Mouse (Mus musculus) CH12.LX (cell line): ENCODE data around the gene Fam221a. TPM values are rescaled to one million over a fixed set of nuclear protein-coding genes. Genes with fewer than 3 reads are reported as not detected.
"Not testable (repeated sequence)": the region's sequence is repeated elsewhere in the genome, so short reads cannot be mapped to it uniquely, and the experiment has no call there.

Experiments used
- DNase-seq: peaks from one replicate; pipeline ENCODE4 v3.0.0-alpha.2; 2013; ENCODE audit errors: extremely low read depth
- H3K27ac ChIP-seq: 2 replicates; pipeline ENCODE4 v1.5.1; 2012; ENCODE audit warnings: low read depth, mild to moderate bottlenecking, control low read depth, moderate library complexity; ENCODE audit not compliant: insufficient read depth
- H3K27me3 ChIP-seq: replicated peaks from 2 replicates; pipeline ENCODE3; 2012; ENCODE audit warnings: inconsistent platforms
- H3K36me3 ChIP-seq, 2 experiments: replicated peaks in 1 of 2; 2 replicates each; pipeline versions ENCODE3 to v1.6.1; 2012; ENCODE audit warnings: inconsistent platforms in 1 of 2, low read length in 1 of 2, mild to moderate bottlenecking in 1 of 2, mixed read lengths in 1 of 2, moderate library complexity in 1 of 2; ENCODE audit not compliant: control insufficient read depth in 1 of 2, insufficient read depth in 1 of 2
- H3K4me1 ChIP-seq, 2 experiments: 2 replicates each; pipeline ENCODE4 v1.6.1; 2012; ENCODE audit warnings: inconsistent platforms in 1 of 2, moderate library complexity in 1 of 2; ENCODE audit not compliant: insufficient read depth in 2 of 2, control insufficient read depth in 1 of 2
- H3K4me2 ChIP-seq: 2 replicates; pipeline ENCODE4 v1.6.1; 2012; ENCODE audit warnings: low read depth, mild to moderate bottlenecking, control low read depth; ENCODE audit not compliant: poor library complexity, insufficient read depth, severe bottlenecking
- H3K4me3 ChIP-seq, 3 experiments: fragments of 150-350 bp in 1 of 3; sonication (generic) in 1 of 3; replicated peaks in 1 of 3; 2 replicates each; pipeline versions ENCODE3 to v1.5.1; 2011 to 2012; ENCODE audit warnings: low read depth in 2 of 3, low read length in 2 of 3, mild to moderate bottlenecking in 2 of 3, moderate library complexity in 2 of 3, control low read depth in 1 of 3, improper control_type of control experiment in 1 of 3, inconsistent platforms in 1 of 3, mixed read lengths in 1 of 3; ENCODE audit not compliant: poor library complexity in 1 of 3
- H3K79me2 ChIP-seq: replicated peaks from 2 replicates; pipeline ENCODE4 v1.6.1; 2012; ENCODE audit warnings: mild to moderate bottlenecking, moderate library complexity; ENCODE audit not compliant: control insufficient read depth, poor library complexity, insufficient read depth, severe bottlenecking; ENCODE audit errors: extremely low read depth
- H3K9ac ChIP-seq: 2 replicates; pipeline ENCODE4 v1.6.1; 2012; ENCODE audit warnings: low read depth, mild to moderate bottlenecking, control low read depth, moderate library complexity; ENCODE audit not compliant: insufficient read depth
- H3K9me3 ChIP-seq: replicated peaks from 2 replicates; pipeline ENCODE3; 2012; ENCODE audit warnings: low read length, inconsistent platforms, mixed read lengths
- CHD2 ChIP-seq: IDR thresholded peaks from 2 replicates; pipeline ENCODE4 v1.6.1; 2011; ENCODE audit warnings: low read length, improper control_type of control experiment
- E2F4 ChIP-seq: IDR thresholded peaks from 2 replicates; pipeline ENCODE4 v1.6.1; 2011; ENCODE audit warnings: low read depth, low read length, improper control_type of control experiment; ENCODE audit not compliant: insufficient replicate concordance
- ELF1 ChIP-seq: IDR thresholded peaks from 2 replicates; pipeline ENCODE4 v1.6.1; 2014; ENCODE audit warnings: low read depth, mild to moderate bottlenecking, inconsistent platforms, low read length, improper control_type of control experiment
- ETS1 ChIP-seq: conservative IDR thresholded peaks from 2 replicates; pipeline ENCODE4 v1.6.1; 2012; ENCODE audit warnings: low read depth, mild to moderate bottlenecking, inconsistent platforms, low read length, improper control_type of control experiment, moderate library complexity
- GABPA ChIP-seq: IDR thresholded peaks from 2 replicates; pipeline ENCODE4 v1.6.1; 2012; ENCODE audit warnings: low read depth, low read length, improper control_type of control experiment, inconsistent platforms; ENCODE audit not compliant: insufficient replicate concordance
- HCFC1 ChIP-seq: IDR thresholded peaks from 2 replicates; pipeline ENCODE4 v1.6.1; 2012; ENCODE audit warnings: low read depth, mild to moderate bottlenecking, inconsistent platforms, low read length, improper control_type of control experiment
- IRF4 ChIP-seq: IDR thresholded peaks from 2 replicates; pipeline ENCODE4 v1.6.1; 2014; ENCODE audit warnings: low read depth, mild to moderate bottlenecking, inconsistent platforms, low read length, improper control_type of control experiment
- JUND ChIP-seq: conservative IDR thresholded peaks from 2 replicates; pipeline ENCODE4 v1.6.1; 2011; ENCODE audit warnings: low read depth, low read length, improper control_type of control experiment
- MAFK ChIP-seq: IDR thresholded peaks from 2 replicates; pipeline ENCODE4 v1.6.1; 2011; ENCODE audit warnings: low read length, improper control_type of control experiment; ENCODE audit not compliant: insufficient replicate concordance
- MAZ ChIP-seq: IDR thresholded peaks from 2 replicates; pipeline ENCODE4 v1.6.1; 2012; ENCODE audit warnings: low read depth, mild to moderate bottlenecking, inconsistent platforms, low read length, improper control_type of control experiment, moderate library complexity
- MXI1 ChIP-seq: IDR thresholded peaks from 2 replicates; pipeline ENCODE4 v1.6.1; 2011; ENCODE audit warnings: mild to moderate bottlenecking, low read depth, low read length, improper control_type of control experiment
- NRF1 ChIP-seq: IDR thresholded peaks from 2 replicates; pipeline ENCODE4 v1.6.1; 2014; ENCODE audit warnings: low read depth, mild to moderate bottlenecking, inconsistent platforms, low read length, improper control_type of control experiment, moderate library complexity
- POLR2A ChIP-seq: IDR thresholded peaks from 2 replicates; pipeline ENCODE4 v1.6.1; 2011; ENCODE audit warnings: low read depth, mild to moderate bottlenecking, improper control_type of control experiment, low read length
- POLR2AphosphoS2 ChIP-seq: IDR thresholded peaks from 2 replicates; pipeline ENCODE4 v1.6.1; 2011; ENCODE audit warnings: low read depth, low read length, improper control_type of control experiment
- RAD21 ChIP-seq: IDR thresholded peaks from 2 replicates; pipeline ENCODE4 v1.6.1; 2011; ENCODE audit warnings: low read depth, mild to moderate bottlenecking, low read length, improper control_type of control experiment, moderate library complexity
- TCF12 ChIP-seq: IDR thresholded peaks from 2 replicates; pipeline ENCODE4 v1.6.1; 2014; ENCODE audit warnings: low read depth, mild to moderate bottlenecking, inconsistent platforms, low read length, improper control_type of control experiment
- dilution Hi-C: fragments of 300-500 bp; cut with MboI; formaldehyde crosslinking; loops from 2 replicates; pipeline ENCODE4 v1.14.3; 2020; ENCODE audit warnings: low sequenced_read_pairs; ENCODE audit not compliant: extremely low pct_unique_long_range_greater_than_20kb, extremely low pct_ligation_motif_present
- in situ Hi-C: fragments of 300-500 bp; cut with MboI; formaldehyde crosslinking; loops from 3 replicates; pipeline ENCODE4 v1.14.3; 2019; ENCODE audit warnings: low sequenced_read_pairs, low pct_ligation_motif_present, low pct_unique_long_range_greater_than_20kb, mixed read lengths
- polyA plus RNA-seq: library from polyadenylated mRNA; unstranded; fragments of >175 nt; gene quantifications from 2 replicates; pipeline ENCODE4 v1.2.1, GENCODE M21; 2012; ENCODE audit warnings: low read depth; ENCODE audit not compliant: insufficient read length
- total RNA-seq, 2 experiments: library from RNA; depleted of rRNA; stranded (reverse); fragments of 300-350 nt in 1 of 2; fragments of >200 nt in 1 of 2; gene quantifications; 2 replicates each; pipeline ENCODE4 v1.2.3; 2012 to 2014

The Fam221a gene
- total and polyA plus RNA-seq, 3 experiments, result not detected

GRCm38 (mm10) chr6:49410830-49411229, 43.3 kb downstream of the Fam221a start:
- Histone ChIP-seq H3K4me2 (no peak overlapping the region), H3K27ac (no peak overlapping the region), H3K27me3 (no peaks in the 10 kb centered on the region), H3K36me3 (no peaks in the 10 kb centered on the region), H3K9ac (no peak overlapping the region), H3K4me1 (peaks cover 0 to 6% of the 10 kb centered on the region in 2 experiments; a peak in 1 of 4 replicates), H3K79me2 (no peaks in the 10 kb centered on the region), H3K4me3 (no peak overlapping the region), H3K9me3 (no peaks in the 10 kb centered on the region)
- in situ Hi-C loops (no loop called here), dilution Hi-C loops (no loop called here)
- TF ChIP-seq MXI1 (no peak), IRF4 (no peak), TCF12 (no peak), HCFC1 (no peak), MAFK (no peak), NRF1 (no peak), POLR2AphosphoS2 (no peak), MAZ (no peak), JUND (no peak), E2F4 (no peak)
- DNase-seq, result no peak

GRCm38 (mm10) chr6:49412967-49413366, 45.4 kb downstream of the Fam221a start:
- H3K27me3 ChIP-seq, DNase-seq, H3K4me1 ChIP-seq, dilution Hi-C loops, H3K9me3 ChIP-seq, H3K27ac ChIP-seq, H3K9ac ChIP-seq, in situ Hi-C loops, H3K36me3 ChIP-seq, H3K79me2 ChIP-seq, H3K4me3 ChIP-seq, H3K4me2 ChIP-seq: not testable (repeated sequence)

DNA sequence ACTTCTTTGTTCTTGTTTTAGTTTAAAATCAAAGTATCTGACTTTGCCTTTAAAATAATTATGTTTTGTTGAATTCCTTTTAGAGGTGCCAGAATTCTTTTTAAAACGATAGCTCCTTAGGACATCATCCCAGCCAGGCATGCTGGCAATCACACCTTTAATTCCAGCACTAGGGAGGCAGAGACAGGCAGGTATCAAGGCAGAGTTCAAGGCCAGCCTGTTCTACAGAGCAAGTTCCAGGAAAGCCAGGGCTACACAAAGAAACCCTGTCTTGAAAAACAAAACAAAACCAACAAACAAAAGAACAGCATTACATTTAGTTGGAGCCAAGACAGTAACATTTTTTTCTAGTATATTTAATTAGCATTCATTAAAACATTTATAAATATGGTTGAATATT, 48.4 kb downstream of the Fam221a start:
- H3K9ac ChIP-seq, result no peak overlapping the region
- H3K4me1 ChIP-seq, result peaks cover 0 to 3% of the 10 kb centered on the region in 2 experiments; a peak in 1 of 4 replicates
- no peaks in the 10 kb centered on the region for H3K36me3 ChIP-seq
- H3K4me3 ChIP-seq, result no peak overlapping the region
- dilution Hi-C loops, result no loop called here
- H3K27me3 ChIP-seq, result no peaks in the 10 kb centered on the region
- H3K9me3 ChIP-seq, result peaks cover 2% of the 10 kb centered on the region
- no peak for DNase-seq
- in situ Hi-C loops, result no loop called here
- no peak overlapping the region for H3K4me2 ChIP-seq
- H3K27ac ChIP-seq, result no peak overlapping the region
- no peak for TF ChIP-seq POLR2A
- no peak for TF ChIP-seq GABPA
- no peak for TF ChIP-seq CHD2
- no peak for TF ChIP-seq RAD21
- TF ChIP-seq ELF1, result no peak
- no peak for TF ChIP-seq E2F4
- TF ChIP-seq ETS1, result no peak
- no peaks in the 10 kb centered on the region for H3K79me2 ChIP-seq
